Mouse (Mus musculus) liver, embryonic 15.5 days (tissue): Measurements from ENCODE around the gene Adar. TPM values are rescaled to one million over a fixed set of nuclear protein-coding genes. Genes with fewer than 3 reads are reported as not detected.

Experiments used
- ATAC-seq: fragments of 200-750 bp; cut with Nextera tagmentation; 2 replicates; pipeline ENCODE4 v1.8.0; 2017; ENCODE audit warnings: moderate number of reproducible peaks, mild to moderate bottlenecking, moderate library complexity; ENCODE audit not compliant: insufficient read depth
- H3K27ac ChIP-seq: fragments of 300-500 bp; sonication (generic); replicated peaks from 2 replicates; pipeline ENCODE4 v1.5.1; 2015; ENCODE audit warnings: mild to moderate bottlenecking, inconsistent platforms
- H3K27me3 ChIP-seq: fragments of 300-500 bp; sonication (generic); 2 replicates; pipeline ENCODE4 v1.6.1; 2015; ENCODE audit warnings: mild to moderate bottlenecking, inconsistent platforms
- H3K36me3 ChIP-seq: fragments of 300-500 bp; sonication (generic); replicated peaks from 2 replicates; pipeline ENCODE4 v1.6.1; 2015; ENCODE audit warnings: moderate library complexity, mild to moderate bottlenecking, inconsistent platforms
- H3K4me1 ChIP-seq: fragments of 300-500 bp; sonication (generic); replicated peaks from 2 replicates; pipeline ENCODE4 v1.6.1; 2015; ENCODE audit warnings: inconsistent platforms
- H3K4me2 ChIP-seq: fragments of 300-500 bp; sonication (generic); 2 replicates; pipeline ENCODE4 v1.6.1; 2015; ENCODE audit warnings: moderate library complexity, mild to moderate bottlenecking, inconsistent platforms
- H3K4me3 ChIP-seq: fragments of 300-500 bp; sonication (generic); replicated peaks from 2 replicates; pipeline ENCODE4 v1.5.1; 2015; ENCODE audit warnings: mild to moderate bottlenecking, inconsistent platforms
- H3K9ac ChIP-seq: fragments of 300-500 bp; sonication (generic); 2 replicates; pipeline ENCODE4 v1.6.1; 2015; ENCODE audit warnings: moderate library complexity, mild to moderate bottlenecking, inconsistent platforms
- H3K9me3 ChIP-seq: fragments of 300-500 bp; sonication (generic); replicated peaks from 2 replicates; pipeline ENCODE4 v1.6.1; 2016; ENCODE audit warnings: inconsistent platforms
- WGBS: fragments of 180-500 bp; shearing (Covaris S2); methylation state at CpG from one replicate; pipeline ENCODE4 v1.1.7; 2015; ENCODE audit warnings: mixed read lengths; ENCODE audit not compliant: insufficient replicate concordance; 5-methylcytosine and 5-hydroxymethylcytosine counted together
- polyA plus RNA-seq: library from polyadenylated mRNA; unstranded; fragments of >200 nt; fragmentation: Nextera tagmentation; extraction: Ambion mirVana; gene quantifications from 2 replicates; pipeline ENCODE4 v1.2.1, GENCODE M21; 2015

Gene Adar
- polyA plus RNA-seq, result 8.0 and 8.3 TPM in 2 replicates

- no peak within 1 kb of the TSS for H3K27ac ChIP-seq
- no peaks in the 10 kb centered on the region for H3K36me3 ChIP-seq
- no peaks in the 10 kb centered on the region for H3K9me3 ChIP-seq
- peaks cover 18% of the 10 kb centered on the region for H3K4me1 ChIP-seq
- H3K4me3 ChIP-seq, result peak within 1 kb of the TSS; percentile 71
- peak within 1 kb of the TSS; percentile 59 for H3K9ac ChIP-seq
- H3K27me3 ChIP-seq, result peaks cover 25% of the 10 kb centered on the region
- ATAC-seq, result peak; percentile 34; the same call in 1 of the 2 replicates
- peak within 1 kb of the TSS; percentile 93 for H3K4me2 ChIP-seq
- WGBS, result 4% methylated on average over 28 of the region's 28 CpGs
These were observed at the start of gene Adar for GRCm38 (mm10) chr3:89714359-89715206. Gene Adar (plus strand): TSS chr3:89715022.

- 22% methylated on average over 11 of the region's 11 CpGs for WGBS
- ATAC-seq, result no peak
- no peaks in the 10 kb centered on the region for H3K9me3 ChIP-seq
- H3K9ac ChIP-seq, result no peak overlapping the region
- no peaks in the 10 kb centered on the region for H3K36me3 ChIP-seq
- H3K4me3 ChIP-seq, result no peak overlapping the region
- H3K27me3 ChIP-seq, result peaks cover 4% of the 10 kb centered on the region
- no peak overlapping the region for H3K4me2 ChIP-seq
- H3K4me1 ChIP-seq, result no peaks in the 10 kb centered on the region
- no peak overlapping the region for H3K27ac ChIP-seq
These were observed 47.7 kb upstream of the Adar start for GRCm38 (mm10) chr3:89667131-89667530.

- 42% methylated on average over 6 of the region's 6 CpGs for WGBS
- no peak overlapping the region for H3K27ac ChIP-seq
- ATAC-seq, result no peak
- peaks cover 4% of the 10 kb centered on the region; the same call in 1 of the 2 replicates for H3K27me3 ChIP-seq
- no peak overlapping the region for H3K4me2 ChIP-seq
- no peaks in the 10 kb centered on the region for H3K36me3 ChIP-seq
- no peaks in the 10 kb centered on the region for H3K9me3 ChIP-seq
- H3K4me3 ChIP-seq, result no peak overlapping the region
- H3K9ac ChIP-seq, result no peak overlapping the region
- H3K4me1 ChIP-seq, result no peaks in the 10 kb centered on the region
These were observed 43.5 kb upstream of the Adar start for GRCm38 (mm10) chr3:89671334-89671733.

GRCm38 (mm10) chr3:89672573-89673317, 42.1 kb upstream of the Adar start:
- Histone ChIP-seq H3K9ac (no peak overlapping the region), H3K27ac (no peak overlapping the region), H3K4me2 (no peak overlapping the region), H3K9me3 (no peaks in the 10 kb centered on the region), H3K27me3 (no peaks in the 10 kb centered on the region), H3K4me1 (no peaks in the 10 kb centered on the region), H3K4me3 (no peak overlapping the region), H3K36me3 (no peaks in the 10 kb centered on the region)
- 46% methylated on average over 12 of the region's 12 CpGs for WGBS
- no peak for ATAC-seq

- H3K4me2 ChIP-seq, result no peak overlapping the region
- ATAC-seq, result no peak
These were observed 37.2 kb upstream of the Adar start for GRCm38 (mm10) chr3:89677617-89678016.

GRCm38 (mm10) chr3:89686031-89686430, 28.8 kb upstream of the Adar start:
- Histone ChIP-seq H3K36me3 (no peaks in the 10 kb centered on the region), H3K9me3 (no peaks in the 10 kb centered on the region), H3K9ac (no peak overlapping the region), H3K4me1 (no peaks in the 10 kb centered on the region; the same call in 1 of the 2 replicates), H3K27ac (no peak overlapping the region), H3K4me2 (no peak overlapping the region), H3K27me3 (peaks cover 33% of the 10 kb centered on the region), H3K4me3 (no peak overlapping the region)
- 19% methylated on average over 5 of the region's 5 CpGs for WGBS
- no peak for ATAC-seq

More at GRCm38 (mm10) chr3:89677617-89678016, 37.2 kb upstream of the Adar start:
- Histone ChIP-seq H3K9me3 (no peaks in the 10 kb centered on the region), H3K4me3 (no peak overlapping the region), H3K27ac (no peak overlapping the region), H3K27me3 (0 out of 2 replicates have a peak, but pooled peaks cover 8% of the 10 kb centered on the region), H3K4me1 (no peaks in the 10 kb centered on the region), H3K9ac (no peak overlapping the region), H3K36me3 (no peaks in the 10 kb centered on the region)
- 60% methylated on average over 5 of the region's 5 CpGs for WGBS

- 5% methylated on average over 25 of the region's 25 CpGs for WGBS
- no peaks in the 10 kb centered on the region; the same call in 1 of the 2 replicates for H3K4me1 ChIP-seq
- no peaks in the 10 kb centered on the region for H3K9me3 ChIP-seq
- H3K4me3 ChIP-seq, result peak overlapping the region; percentile 26; the same call in 1 of the 2 replicates
- H3K4me2 ChIP-seq, result peak overlapping the region; percentile 51
- H3K27ac ChIP-seq, result no peak overlapping the region
- ATAC-seq, result no peak
- H3K36me3 ChIP-seq, result no peaks in the 10 kb centered on the region
- H3K9ac ChIP-seq, result no peak overlapping the region
- H3K27me3 ChIP-seq, result peaks cover 21% of the 10 kb centered on the region
These were observed 25.9 kb upstream of the Adar start for GRCm38 (mm10) chr3:89688694-89689581.

GRCm38 (mm10) chr3:89691776-89692175, 23.0 kb upstream of the Adar start:
- H3K9ac ChIP-seq, result no peak overlapping the region
- H3K27ac ChIP-seq, result no peak overlapping the region
- H3K9me3 ChIP-seq, result no peaks in the 10 kb centered on the region
- no peak overlapping the region for H3K4me2 ChIP-seq
- H3K36me3 ChIP-seq, result no peaks in the 10 kb centered on the region
- no peaks in the 10 kb centered on the region; the same call in 1 of the 2 replicates for H3K4me1 ChIP-seq
- no peak for ATAC-seq
- WGBS, result 50% methylated on average over 9 of the region's 9 CpGs
- H3K4me3 ChIP-seq, result no peak overlapping the region
- peaks cover 17% of the 10 kb centered on the region for H3K27me3 ChIP-seq

- Histone ChIP-seq H3K9me3 (no peaks in the 10 kb centered on the region), H3K27ac (no peak overlapping the region), H3K9ac (no peak overlapping the region), H3K4me1 (no peaks in the 10 kb centered on the region), H3K4me2 (no peak overlapping the region), H3K4me3 (no peak overlapping the region), H3K27me3 (no peaks in the 10 kb centered on the region), H3K36me3 (no peaks in the 10 kb centered on the region)
- no peak for ATAC-seq
- 64% methylated on average over 12 of the region's 12 CpGs for WGBS
These were observed 18.5 kb upstream of the Adar start for GRCm38 (mm10) chr3:89696152-89696821.

- no peak for ATAC-seq
- no peaks in the 10 kb centered on the region for H3K9me3 ChIP-seq
These were observed 15.9 kb upstream of the Adar start for GRCm38 (mm10) chr3:89698958-89699357.

More at GRCm38 (mm10) chr3:89698958-89699357, 15.9 kb upstream of the Adar start:
- Histone ChIP-seq H3K4me3 (no peak overlapping the region), H3K4me1 (no peaks in the 10 kb centered on the region), H3K27ac (no peak overlapping the region), H3K4me2 (no peak overlapping the region), H3K9ac (no peak overlapping the region), H3K36me3 (no peaks in the 10 kb centered on the region), H3K27me3 (0 out of 2 replicates have a peak, but pooled peaks cover 3% of the 10 kb centered on the region)
- 50% methylated on average over 1 of the region's 1 CpGs for WGBS
